Mouse (Mus musculus) embryonic facial prominence, embryonic 12.5 days (tissue): ENCODE results near the gene Siah1a. TPM values are rescaled to one million over a fixed set of nuclear protein-coding genes. Genes with fewer than 3 reads are reported as not detected.

Experiments
- ATAC-seq: fragments of 200-750 bp; cut with Nextera tagmentation; 2 replicates; pipeline ENCODE4 v1.8.0; 2017; ENCODE audit not compliant: insufficient number of reproducible peaks, insufficient read depth, low FRiP score, low TSS enrichment
- H3K27ac ChIP-seq: fragments of 300-500 bp; sonication (generic); 2 replicates; pipeline ENCODE4 v1.5.1; 2016; ENCODE audit warnings: mild to moderate bottlenecking
- H3K27me3 ChIP-seq: fragments of 300-500 bp; sonication (generic); 2 replicates; pipeline ENCODE4 v1.6.1; 2016; ENCODE audit warnings: mild to moderate bottlenecking, moderate library complexity
- H3K36me3 ChIP-seq: fragments of 300-500 bp; sonication (generic); 2 replicates; pipeline ENCODE4 v1.6.1; 2016; ENCODE audit warnings: mild to moderate bottlenecking
- H3K4me1 ChIP-seq: fragments of 300-500 bp; sonication (generic); 2 replicates; pipeline ENCODE4 v1.6.1; 2016
- H3K4me2 ChIP-seq: fragments of 300-500 bp; sonication (generic); replicated peaks from 2 replicates; pipeline ENCODE4 v1.6.1; 2016; ENCODE audit warnings: mild to moderate bottlenecking, moderate library complexity
- H3K4me3 ChIP-seq: fragments of 300-500 bp; sonication (generic); 2 replicates; pipeline ENCODE4 v1.5.1; 2016; ENCODE audit warnings: mild to moderate bottlenecking
- H3K9ac ChIP-seq: fragments of 300-500 bp; sonication (generic); 2 replicates; pipeline ENCODE4 v1.6.1; 2016; ENCODE audit warnings: mild to moderate bottlenecking, moderate library complexity
- H3K9me3 ChIP-seq: fragments of 300-500 bp; sonication (generic); 2 replicates; pipeline ENCODE4 v1.6.1; 2016; ENCODE audit warnings: mild to moderate bottlenecking, moderate library complexity
- WGBS: fragments of 180-500 bp; shearing (Covaris S2); methylation state at CpG from one replicate; pipeline ENCODE4 v1.1.7; 2016; 5-methylcytosine and 5-hydroxymethylcytosine counted together
- polyA plus RNA-seq: library from polyadenylated mRNA; unstranded; fragments of >200 nt; fragmentation: Nextera tagmentation; extraction: Ambion mirVana; gene quantifications from 2 replicates; pipeline ENCODE4 v1.2.1, GENCODE M21; 2016

Gene Siah1a
- polyA plus RNA-seq, 1 experiment from 2014 or later = 74.5 TPM

DNA sequence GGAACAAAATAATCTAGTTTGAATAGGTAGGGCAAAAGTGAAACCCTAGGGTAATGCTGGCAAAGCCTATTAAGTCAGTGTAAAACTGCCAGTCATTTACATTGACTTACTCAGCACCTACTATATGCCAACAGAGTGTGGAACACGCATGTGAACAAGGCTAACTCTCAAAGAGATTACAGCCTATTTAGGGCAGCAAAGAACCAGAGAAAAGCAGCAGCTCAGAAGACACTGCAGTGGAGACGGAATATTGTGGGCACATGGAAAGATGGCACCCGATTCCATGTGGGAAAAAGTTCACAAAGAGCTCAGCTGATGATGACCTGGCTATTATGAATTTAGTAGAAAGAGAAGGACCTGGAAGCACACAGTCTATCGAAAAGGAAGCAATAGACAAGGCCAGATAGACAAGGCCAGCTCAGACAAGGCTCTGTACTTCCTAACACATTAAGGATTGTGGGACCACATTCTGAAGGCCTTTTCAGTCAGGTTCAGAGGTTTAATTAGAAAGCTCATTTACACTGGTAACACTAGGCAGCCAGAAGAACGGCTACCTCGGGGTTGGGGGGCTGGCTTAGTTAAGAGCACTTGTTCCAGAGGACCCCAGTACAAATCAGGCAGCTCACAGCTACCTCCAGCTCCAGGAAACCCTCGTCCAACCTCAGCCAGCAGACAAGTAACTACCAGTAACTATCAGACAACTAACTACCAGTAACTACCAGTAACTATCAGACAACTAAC lies 3.0 kb downstream of the Siah1a start:
- ATAC-seq = no peak
- Histone ChIP-seq H3K27me3 (no peaks in the 10 kb centered on the region), H3K4me1 (peaks cover 13% of the 10 kb centered on the region), H3K27ac (no peak overlapping the region), H3K4me2 (no peak overlapping the region), H3K36me3 (no peaks in the 10 kb centered on the region), H3K9ac (no peak overlapping the region), H3K9me3 (no peaks in the 10 kb centered on the region), H3K4me3 (no peak overlapping the region)
- WGBS = 80% methylated on average over 7 of the region's 7 CpGs

DNA sequence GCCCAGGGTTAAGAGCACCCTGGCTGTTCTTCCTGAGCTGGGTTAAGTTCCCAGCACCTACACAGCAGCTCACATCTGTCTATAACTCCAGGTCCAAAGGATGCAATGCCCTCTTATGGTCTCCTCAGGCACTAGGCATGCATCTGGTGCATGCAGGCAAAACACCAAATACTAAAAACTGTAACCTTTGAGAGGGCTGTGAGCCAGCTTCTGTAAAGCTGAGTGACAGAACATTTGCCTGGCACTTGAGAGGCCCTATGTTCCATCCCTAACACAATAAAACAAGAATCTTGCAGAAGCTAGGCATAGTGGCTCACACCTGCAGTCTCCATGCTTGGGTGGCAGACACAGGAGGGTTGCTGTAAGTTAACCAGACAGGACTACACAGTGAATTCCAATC lies 4.1 kb downstream of the Siah1a start:
- H3K9ac ChIP-seq = no peak overlapping the region
- H3K4me3 ChIP-seq = no peak overlapping the region
- H3K4me1 ChIP-seq = peaks cover 13% of the 10 kb centered on the region
- no peaks in the 10 kb centered on the region for H3K27me3 ChIP-seq
- no peak overlapping the region for H3K27ac ChIP-seq
- no peak overlapping the region for H3K4me2 ChIP-seq
- H3K36me3 ChIP-seq = no peaks in the 10 kb centered on the region
- no peaks in the 10 kb centered on the region for H3K9me3 ChIP-seq
- no peak for ATAC-seq

GRCm38 (mm10) chr8:86740899-86741298 lies 4.8 kb downstream of the Siah1a start:
- ATAC-seq = no peak
- no peak overlapping the region for H3K27ac ChIP-seq
- no peak overlapping the region for H3K9ac ChIP-seq
- no peaks in the 10 kb centered on the region for H3K27me3 ChIP-seq
- no peak overlapping the region for H3K4me2 ChIP-seq
- H3K4me3 ChIP-seq = no peak overlapping the region
- no peaks in the 10 kb centered on the region for H3K36me3 ChIP-seq
- peaks cover 13% of the 10 kb centered on the region for H3K4me1 ChIP-seq
- H3K9me3 ChIP-seq = no peaks in the 10 kb centered on the region

DNA sequence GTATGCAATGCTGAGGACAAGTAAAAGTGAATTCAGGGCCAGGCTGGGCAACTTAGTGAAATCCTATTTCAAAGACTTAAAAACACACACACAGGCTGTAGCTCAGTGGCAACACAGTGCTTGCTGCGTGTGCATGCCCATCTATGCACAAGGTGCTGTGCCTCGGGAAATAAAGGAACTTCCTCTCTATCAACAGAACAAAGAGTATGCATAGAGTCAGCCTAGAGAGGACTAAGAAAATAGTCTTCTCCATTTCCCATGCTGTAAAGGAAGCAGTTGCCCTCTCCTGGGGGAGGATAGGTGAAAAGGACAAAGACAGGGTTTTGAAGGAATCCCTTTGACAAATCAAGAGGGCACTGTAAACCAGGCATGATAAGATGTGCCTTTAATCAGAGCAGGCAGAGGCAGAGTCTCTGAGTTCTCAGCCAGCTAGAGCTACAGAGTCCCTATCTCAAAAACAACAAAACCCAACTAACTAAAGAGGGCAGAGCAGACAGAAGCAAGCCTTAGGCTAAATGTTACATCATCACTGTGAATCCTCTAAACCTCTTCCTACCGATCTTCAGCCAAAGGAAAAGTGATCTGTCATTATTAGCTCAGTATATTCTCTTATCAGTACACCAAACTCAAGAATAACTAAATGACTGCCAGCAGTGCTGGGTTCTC lies 10.2 kb downstream of the Siah1a start:
- peaks cover 16% of the 10 kb centered on the region for H3K4me1 ChIP-seq
- H3K4me2 ChIP-seq = no peak overlapping the region
- H3K9me3 ChIP-seq = no peaks in the 10 kb centered on the region
- H3K27ac ChIP-seq = no peak overlapping the region
- H3K9ac ChIP-seq = no peak overlapping the region
- no peak overlapping the region for H3K4me3 ChIP-seq
- H3K27me3 ChIP-seq = no peaks in the 10 kb centered on the region
- WGBS = 38% methylated on average over 3 of the region's 3 CpGs
- ATAC-seq = no peak
- H3K36me3 ChIP-seq = no peaks in the 10 kb centered on the region

DNA sequence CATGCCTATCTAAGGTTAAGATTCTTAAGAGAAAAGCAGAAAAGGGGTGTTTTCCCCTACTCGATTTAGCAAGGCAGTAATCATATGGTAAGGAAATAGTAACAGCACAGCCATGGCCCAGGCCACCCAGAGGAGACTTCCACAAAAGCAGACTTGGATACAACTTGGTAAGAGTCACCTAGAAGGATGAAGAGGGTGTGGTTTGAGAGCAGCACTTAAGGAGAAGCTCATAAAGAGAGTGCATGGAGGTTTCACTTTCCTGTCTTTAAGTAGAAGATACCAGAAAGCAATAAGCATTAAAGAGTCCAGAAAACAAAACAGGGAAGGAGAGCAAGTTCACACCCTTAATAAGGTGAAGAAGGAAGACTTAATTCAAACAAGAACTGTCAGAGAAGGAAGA lies 10.8 kb downstream of the Siah1a start:
- no peaks in the 10 kb centered on the region for H3K9me3 ChIP-seq
- no peak overlapping the region for H3K27ac ChIP-seq
- no peaks in the 10 kb centered on the region for H3K36me3 ChIP-seq
- WGBS = 83% methylated on average over 1 of the region's 1 CpGs
- H3K9ac ChIP-seq = no peak overlapping the region
- ATAC-seq = no peak
- no peaks in the 10 kb centered on the region for H3K27me3 ChIP-seq
- no peak overlapping the region for H3K4me2 ChIP-seq
- no peak overlapping the region for H3K4me3 ChIP-seq
- H3K4me1 ChIP-seq = peaks cover 21% of the 10 kb centered on the region

- Histone ChIP-seq H3K36me3 (no peaks in the 10 kb centered on the region), H3K9ac (no peak overlapping the region), H3K9me3 (no peaks in the 10 kb centered on the region), H3K4me2 (no peak overlapping the region), H3K4me3 (no peak overlapping the region), H3K27me3 (no peaks in the 10 kb centered on the region), H3K4me1 (peaks cover 21% of the 10 kb centered on the region), H3K27ac (no peak overlapping the region)
- no peak for ATAC-seq
- WGBS = 84% methylated on average over 4 of the region's 4 CpGs
Measured at GRCm38 (mm10) chr8:86734171-86734570, 11.6 kb downstream of the Siah1a start.

DNA sequence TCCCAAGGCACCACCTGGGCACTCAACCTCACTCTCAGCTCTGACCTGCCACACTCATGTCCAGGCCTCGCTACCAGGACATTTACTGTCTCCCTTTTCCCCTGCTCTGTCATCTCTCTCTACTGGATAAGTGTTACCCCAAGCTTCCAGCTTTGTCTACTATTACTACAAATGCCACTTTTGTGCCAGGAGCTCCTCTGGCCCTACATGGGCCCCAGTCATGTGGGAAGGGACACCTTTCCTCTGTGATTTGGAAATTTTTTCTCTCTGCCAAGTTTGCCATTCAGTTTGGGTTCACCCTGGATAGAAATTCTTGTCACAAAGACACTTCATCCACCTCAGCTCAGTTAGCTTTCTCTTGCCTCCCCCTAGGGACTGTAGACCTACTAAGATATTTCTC lies 14.9 kb downstream of the Siah1a start:
- H3K4me1 ChIP-seq = peaks cover 27% of the 10 kb centered on the region
- H3K27me3 ChIP-seq = no peaks in the 10 kb centered on the region
- H3K4me2 ChIP-seq = no peak overlapping the region
- H3K9me3 ChIP-seq = no peaks in the 10 kb centered on the region
- no peak for ATAC-seq
- no peak overlapping the region for H3K9ac ChIP-seq
- WGBS = 89% methylated on average over 1 of the region's 1 CpGs
- peaks cover 5% of the 10 kb centered on the region; the same call in 1 of the 2 replicates for H3K36me3 ChIP-seq
- H3K27ac ChIP-seq = no peak overlapping the region
- H3K4me3 ChIP-seq = no peak overlapping the region

GRCm38 (mm10) chr8:86730303-86730702 lies 15.4 kb downstream of the Siah1a start:
- H3K4me2 ChIP-seq = no peak overlapping the region
- no peak overlapping the region for H3K27ac ChIP-seq
- no peaks in the 10 kb centered on the region for H3K9me3 ChIP-seq
- ATAC-seq = no peak
- 55% methylated on average over 3 of the region's 3 CpGs for WGBS
- H3K36me3 ChIP-seq = peaks cover 8% of the 10 kb centered on the region
- no peaks in the 10 kb centered on the region for H3K27me3 ChIP-seq
- H3K4me3 ChIP-seq = no peak overlapping the region
- peaks cover 23% of the 10 kb centered on the region for H3K4me1 ChIP-seq
- H3K9ac ChIP-seq = no peak overlapping the region

DNA sequence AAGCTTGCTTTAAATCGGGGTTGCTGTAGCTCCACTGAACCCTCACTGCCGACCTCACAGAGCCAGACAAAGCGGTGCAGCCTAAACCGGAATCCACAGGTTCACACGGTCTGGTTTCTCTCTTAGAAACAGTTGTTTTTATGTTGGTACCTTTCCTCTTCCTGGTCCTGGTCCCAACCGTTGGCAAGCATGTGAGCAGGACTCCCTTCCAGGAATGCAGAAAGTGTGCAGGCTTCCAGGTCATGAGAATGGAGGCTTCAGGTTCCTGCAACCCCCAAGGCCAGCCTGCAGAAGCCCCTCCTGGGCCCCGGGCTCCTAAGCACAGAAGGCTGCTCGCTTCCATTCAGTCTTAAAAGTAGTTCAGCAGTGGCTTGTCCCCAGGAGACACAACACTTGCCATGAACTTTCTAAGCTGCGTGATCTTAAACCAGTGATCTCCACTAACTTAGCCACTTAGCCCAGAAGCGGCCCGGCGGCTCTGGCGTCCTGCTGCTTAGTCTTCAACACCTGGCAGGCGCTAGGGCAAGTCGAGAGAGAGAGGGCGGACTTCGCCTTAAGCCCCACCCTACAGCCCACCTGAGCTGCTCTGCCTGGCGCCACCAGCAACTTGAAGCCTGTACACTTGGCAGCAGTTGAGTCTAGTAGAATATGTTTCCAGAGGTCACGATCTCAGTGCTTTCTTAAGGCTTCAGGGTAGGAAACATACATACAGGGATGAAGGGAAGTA lies 17.3 kb downstream of the Siah1a start:
- Histone ChIP-seq H3K4me2 (no peak overlapping the region), H3K9me3 (no peaks in the 10 kb centered on the region), H3K4me3 (no peak overlapping the region), H3K9ac (no peak overlapping the region), H3K27me3 (no peaks in the 10 kb centered on the region), H3K4me1 (peaks cover 17% of the 10 kb centered on the region), H3K27ac (no peak overlapping the region), H3K36me3 (peaks cover 10% of the 10 kb centered on the region)
- WGBS = 60% methylated on average over 19 of the region's 19 CpGs
- no peak for ATAC-seq

- Histone ChIP-seq H3K9me3 (no peaks in the 10 kb centered on the region), H3K4me1 (peaks cover 17% of the 10 kb centered on the region), H3K4me2 (no peak overlapping the region), H3K36me3 (peaks cover 17% of the 10 kb centered on the region), H3K9ac (no peak overlapping the region), H3K27ac (no peak overlapping the region), H3K27me3 (no peaks in the 10 kb centered on the region), H3K4me3 (no peak overlapping the region)
- 79% methylated on average over 6 of the region's 6 CpGs for WGBS
- ATAC-seq = no peak
Measured at GRCm38 (mm10) chr8:86726959-86727358, 18.8 kb downstream of the Siah1a start.

DNA sequence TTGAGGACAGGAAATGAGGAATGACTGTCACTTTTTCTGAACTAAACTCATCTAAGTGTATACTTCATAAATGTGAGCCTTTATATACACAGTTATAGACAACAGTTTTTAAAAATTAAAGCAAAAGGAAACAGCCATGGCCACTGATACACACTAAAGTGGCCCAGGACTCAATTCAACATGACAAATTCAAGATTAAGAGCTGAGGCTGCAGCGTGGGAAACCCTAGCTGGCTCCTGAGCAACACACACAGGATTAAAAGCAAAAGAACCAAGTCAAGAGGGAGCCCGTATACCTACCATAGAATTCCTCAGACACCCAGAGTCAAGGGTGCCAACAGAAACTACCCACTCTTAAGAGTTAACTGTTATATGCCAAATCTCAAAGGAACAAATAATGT lies 24.2 kb downstream of the Siah1a start:
- no peak overlapping the region for H3K27ac ChIP-seq
- no peak overlapping the region for H3K9ac ChIP-seq
- peaks cover 23% of the 10 kb centered on the region; the same call in 1 of the 2 replicates for H3K36me3 ChIP-seq
- H3K4me2 ChIP-seq = no peak overlapping the region
- no peaks in the 10 kb centered on the region for H3K4me1 ChIP-seq
- no peaks in the 10 kb centered on the region for H3K27me3 ChIP-seq
- no peak for ATAC-seq
- H3K4me3 ChIP-seq = no peak overlapping the region
- WGBS = 89% methylated on average over 2 of the region's 2 CpGs
- H3K9me3 ChIP-seq = no peaks in the 10 kb centered on the region
